Mouse (Mus musculus) cortical plate, adult 2 months (tissue): Measurements from ENCODE around the gene Inha.

ENCODE experiments used
- CTCF ChIP-seq: fragments of 200-500 bp; IDR thresholded peaks from 2 replicates; pipeline ENCODE4 v1.5.1; 2011; ENCODE audit warnings: mild to moderate bottlenecking, control low read depth, low read length; ENCODE audit not compliant: insufficient read depth; ENCODE audit errors: extremely low read depth
- POLR2A ChIP-seq: fragments of 200-500 bp; IDR thresholded peaks from 2 replicates; pipeline ENCODE4 v1.6.1; 2011; ENCODE audit warnings: mild to moderate bottlenecking, low read length, control low read depth; ENCODE audit not compliant: insufficient read depth; ENCODE audit errors: extremely low read depth

DNA sequence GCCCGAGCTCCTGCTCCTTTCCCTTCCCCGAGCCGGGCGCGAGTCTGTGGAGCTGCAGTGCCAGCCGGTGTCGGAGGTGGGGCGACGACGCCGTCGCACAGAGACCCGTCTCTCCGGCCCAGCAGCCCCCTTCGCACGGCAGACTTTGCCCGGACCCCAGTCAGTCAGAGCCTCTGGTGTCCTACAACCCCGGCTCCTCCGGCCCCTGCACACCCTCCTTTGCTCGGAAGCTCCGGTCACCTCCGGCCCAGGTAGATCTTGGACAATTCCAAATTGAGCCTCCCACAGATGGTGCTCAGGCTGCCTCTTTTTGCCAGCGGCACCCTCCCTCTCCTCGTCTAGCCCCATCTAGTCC lies 27.3 kb upstream of the Inha start:
- TF ChIP-seq CTCF (no peak), POLR2A (no peak)
